ENCODE assay signal across 18 mouse cellular contexts in the genomic region with DNA sequence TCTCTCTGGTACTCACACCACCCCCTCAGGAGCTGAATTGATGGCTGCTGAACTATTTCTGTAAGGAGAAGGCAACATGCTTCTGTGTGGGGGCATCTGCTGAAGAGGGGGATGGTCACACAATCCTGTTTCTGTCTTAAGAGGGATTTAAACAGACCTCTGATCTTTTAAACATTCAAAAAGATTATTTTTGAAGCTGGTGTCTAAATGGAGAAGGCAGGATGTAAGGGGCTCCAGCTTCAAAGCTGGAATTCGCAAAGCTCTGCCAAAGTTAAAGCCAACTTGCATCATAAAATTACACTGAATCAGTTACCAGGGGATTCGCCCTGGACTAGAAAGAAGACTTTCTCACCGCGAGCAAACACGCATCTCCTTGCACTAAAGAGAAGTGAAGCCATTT.
DNase-seq lines count a peak whose midpoint lies in the region; ATAC-seq lines count a peak whose summit lies in the region.
"Had no signal": no experiment of that assay in that cellular context is flagged by ENCODE, and none has a peak within 500 bp of the region (broad histone marks: within the 10 kb centered on the region; RNA-seq: fewer than 3 reads in every experiment).

No protein-coding gene starts in this region.

- 47% methylated on average over 5 of the region's 5 CpGs for WGBS in embryonic facial prominence, embryonic 14.5 days
- WGBS in embryonic facial prominence, embryonic 10.5 days, result 83% methylated on average over 5 of the region's 5 CpGs
- 67% methylated on average over 5 of the region's 5 CpGs for WGBS in limb, embryonic 11.5 days
- WGBS in limb, embryonic 10.5 days, result 84% methylated on average over 5 of the region's 5 CpGs

- intact Hi-C loops in left cerebral cortex, postnatal 25 days (cut with DNase I), result no loop called here

- H3K9ac ChIP-seq in embryonic facial prominence, embryonic 14.5 days (ENCODE audit: low read depth, low read length), result no peak overlapping the region
- no peak overlapping the region for H3K9ac ChIP-seq in limb, embryonic 11.5 days (ENCODE audit: low read length)
- H3K9ac ChIP-seq: hindbrain, embryonic 14.5 days; liver, embryonic 12.5 days; neural tube, embryonic 13.5 days had no signal

- ATAC-seq in embryonic facial prominence, embryonic 14.5 days (ENCODE audit: low read depth), result no peak
- no peak for ATAC-seq in limb, embryonic 11.5 days (ENCODE audit: insufficient number of reproducible peaks, low FRiP score, low TSS enrichment, low read depth)
- ATAC-seq: intestine, postnatal 0 days; liver, embryonic 12.5 days had no signal

- no peak overlapping the region for H3K4me2 ChIP-seq in embryonic facial prominence, embryonic 14.5 days (ENCODE audit: low read depth, low read length)
- no peak overlapping the region for H3K4me2 ChIP-seq in limb, embryonic 11.5 days (ENCODE audit: low read depth, severe bottlenecking)
- H3K4me2 ChIP-seq: hindbrain, embryonic 14.5 days; liver, embryonic 12.5 days; neural tube, embryonic 13.5 days had no signal

- no peak overlapping the region for H3K4me3 ChIP-seq in embryonic facial prominence, embryonic 14.5 days (ENCODE audit: low read depth, low read length)
- H3K4me3 ChIP-seq in embryonic facial prominence, embryonic 10.5 days, result no peak overlapping the region
- H3K4me3 ChIP-seq in limb, embryonic 11.5 days (ENCODE audit: low read depth, low read length), result no peak overlapping the region
- H3K4me3 ChIP-seq in limb, embryonic 10.5 days, result no peak overlapping the region
- H3K4me3 ChIP-seq: erythroblast, embryonic 14.5 days; liver, embryonic 12.5 days; neural tube, embryonic 13.5 days had no signal

- H3K9me3 ChIP-seq in embryonic facial prominence, embryonic 14.5 days (ENCODE audit: control insufficient read depth, low read length), result no peaks in the 10 kb centered on the region
- H3K9me3 ChIP-seq in embryonic facial prominence, embryonic 10.5 days, result no peaks in the 10 kb centered on the region
- no peaks in the 10 kb centered on the region for H3K9me3 ChIP-seq in limb, embryonic 11.5 days (ENCODE audit: control insufficient read depth, low read length)
- H3K9me3 ChIP-seq in limb, embryonic 10.5 days (replicated peaks), result no peaks in the 10 kb centered on the region
- H3K9me3 ChIP-seq: liver, embryonic 12.5 days; neural tube, embryonic 13.5 days had no signal

- H3K4me1 ChIP-seq in embryonic facial prominence, embryonic 14.5 days (ENCODE audit: control insufficient read depth, insufficient read depth, low read length), result no peaks in the 10 kb centered on the region
- no peaks in the 10 kb centered on the region for H3K4me1 ChIP-seq in embryonic facial prominence, embryonic 10.5 days
- no peaks in the 10 kb centered on the region for H3K4me1 ChIP-seq in limb, embryonic 11.5 days (ENCODE audit: control insufficient read depth, insufficient read depth, low read length)
- H3K4me1 ChIP-seq in limb, embryonic 10.5 days, result peaks cover 6% of the 10 kb centered on the region; the same call in 1 of the 2 replicates
- H3K4me1 ChIP-seq: liver, embryonic 12.5 days; neural tube, embryonic 13.5 days had no signal

- peak; percentile 68 for DNase-seq in embryonic facial prominence, embryonic 14.5 days (ENCODE audit: low spot score)
- no peak for DNase-seq in embryonic facial prominence, embryonic 10.5 days (ENCODE audit: low spot score)
- DNase-seq in limb, embryonic 11.5 days (ENCODE audit: low spot score), result peak; percentile 19
- no peak for DNase-seq in limb, embryonic 10.5 days (ENCODE audit: low spot score)
- peak; percentile 78 for DNase-seq in brain, adult 2 months (ENCODE audit: low read depth, low spot score)
- DNase-seq in left cerebral cortex, postnatal 25 days (ENCODE audit: low spot score in 2 of 2), result peak; percentile 34 to 88
- DNase-seq in adrenal gland, postnatal 36 days, result no peak
- DNase-seq in c-Kit-positive CD71-positive TER-119-positive erythroid progenitor cells, embryonic 14.5 days (ENCODE audit: low spot score), result no peak
- DNase-seq: cerebellum, adult 18-20 months; heart, adult 18-20 months; kidney, postnatal 4 days; lung, postnatal 4 days; thymus, postnatal 14 days had no signal

- no peaks in the 10 kb centered on the region for H3K36me3 ChIP-seq in embryonic facial prominence, embryonic 14.5 days (ENCODE audit: control insufficient read depth, insufficient read depth, low read length)
- no peaks in the 10 kb centered on the region for H3K36me3 ChIP-seq in embryonic facial prominence, embryonic 10.5 days (replicated peaks)
- H3K36me3 ChIP-seq in limb, embryonic 11.5 days (ENCODE audit: control insufficient read depth, insufficient read depth, low read length), result no peaks in the 10 kb centered on the region
- H3K36me3 ChIP-seq in limb, embryonic 10.5 days, result no peaks in the 10 kb centered on the region
- H3K36me3 ChIP-seq: liver, embryonic 12.5 days; neural tube, embryonic 13.5 days had no signal

- no peak overlapping the region for H3K27ac ChIP-seq in embryonic facial prominence, embryonic 14.5 days (replicated peaks; ENCODE audit: low read depth, low read length)
- H3K27ac ChIP-seq in embryonic facial prominence, embryonic 10.5 days (replicated peaks), result no peak overlapping the region
- no peak overlapping the region for H3K27ac ChIP-seq in limb, embryonic 11.5 days (replicated peaks; ENCODE audit: low read depth, low read length)
- no peak overlapping the region for H3K27ac ChIP-seq in limb, embryonic 10.5 days
- H3K27ac ChIP-seq: hindbrain, embryonic 14.5 days; liver, embryonic 12.5 days; neural tube, embryonic 13.5 days had no signal

- H3K27me3 ChIP-seq in embryonic facial prominence, embryonic 14.5 days (replicated peaks; ENCODE audit: control insufficient read depth, insufficient read depth, low read length), result no peaks in the 10 kb centered on the region
- no peaks in the 10 kb centered on the region for H3K27me3 ChIP-seq in embryonic facial prominence, embryonic 10.5 days (replicated peaks; ENCODE audit: low read depth, poor library complexity, severe bottlenecking)
- H3K27me3 ChIP-seq in limb, embryonic 11.5 days (ENCODE audit: control insufficient read depth, insufficient read depth, low read length), result no peaks in the 10 kb centered on the region
- no peaks in the 10 kb centered on the region for H3K27me3 ChIP-seq in limb, embryonic 10.5 days (ENCODE audit: low read depth, poor library complexity, severe bottlenecking)
- H3K27me3 ChIP-seq: liver, embryonic 12.5 days; neural tube, embryonic 13.5 days had no signal

Comparison
In these comparisons a context has a peak if more than half of its experiments do, and no peak if none do; other contexts are left out.
1. DNase-seq: peak in embryonic facial prominence, embryonic 14.5 days (single experiment), limb, embryonic 11.5 days (single experiment), brain, adult 2 months (single experiment) and left cerebral cortex, postnatal 25 days (2 of 2); none in embryonic facial prominence, embryonic 10.5 days (single experiment), limb, embryonic 10.5 days (single experiment), adrenal gland, postnatal 36 days (0 of 2) and c-Kit-positive CD71-positive TER-119-positive erythroid progenitor cells, embryonic 14.5 days (single experiment).